Mouse (Mus musculus) T-cell, adult 66 days (primary cell): ENCODE data around the gene Glyr1. TPM values are rescaled to one million over a fixed set of nuclear protein-coding genes. Genes with fewer than 3 reads are reported as not detected.

ENCODE experiments used
- total RNA-seq, 2 experiments: library from RNA; stranded (reverse); gene quantifications; 3 replicates in 1 of 2; 4 replicates in 1 of 2; pipeline ENCODE4 v1.2.4; 2023

Glyr1 gene
- total RNA-seq: 100 to 1,000 TPM; 113 to 114 TPM

GRCm38 (mm10) chr16:5049774-5050234, at the start of gene Glyr1, which contains the start of gene Ubn1:
Gene Glyr1 (minus strand): TSS chr16:5049863.
Gene Ubn1 (plus strand): TSS chr16:5050057.

GRCm38 (mm10) chr16:5013054-5013838, 36.4 kb downstream of the Glyr1 start, which contains the start of gene Rogdi:
Gene Rogdi (minus strand): TSS chr16:5013553.

DNA sequence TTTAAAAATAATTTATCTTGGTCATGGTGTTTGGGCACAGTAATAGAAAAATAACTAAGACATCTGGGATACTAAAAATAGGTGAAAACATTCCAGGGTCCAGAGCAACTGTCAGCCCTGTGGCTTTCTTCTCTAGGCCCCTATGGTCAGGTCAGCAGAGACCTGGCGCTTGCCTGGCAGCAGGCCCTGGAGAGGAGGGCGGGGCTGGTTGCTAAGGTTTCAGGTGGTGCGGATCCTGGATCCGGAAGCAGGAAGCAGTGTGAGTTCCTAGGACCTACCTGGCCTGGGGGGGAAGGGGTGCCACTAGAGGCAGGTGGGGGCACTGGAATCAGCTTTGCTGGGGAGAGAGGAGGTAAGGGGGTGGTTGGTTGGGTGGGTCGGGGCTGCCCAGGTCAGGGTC, 42.6 kb downstream of the Glyr1 start, which contains the start of gene Smim22:
TSS of gene Smim22 (plus strand) at position 222 of the 400 bp plus-strand sequence.

GRCm38 (mm10) chr16:4997553-4997952, 52.1 kb downstream of the Glyr1 start, which contains the start of gene Sept12:
Gene Sept12 (minus strand): TSS chr16:4997852.

Other genes starting within 250 kb of the Glyr1 start
- gene 4930562C15Rik, start 214.4 kb downstream of the Glyr1 start, total RNA-seq: not detected
- 100 to 1,000 TPM; 139 to 150 TPM for gene Ubald1, start 169.5 kb downstream of the Glyr1 start, total RNA-seq
- gene Mgrn1, start 163.6 kb downstream of the Glyr1 start, total RNA-seq: 10 to 100 TPM; 62.5 to 70.5 TPM
- gene Nudt16l1, start 111.1 kb downstream of the Glyr1 start, total RNA-seq: 10 to 100 TPM; 55.9 to 61.6 TPM
- gene Anks3, start 85.7 kb downstream of the Glyr1 start, total RNA-seq: 10 to 100 TPM; 62.4 to 77.5 TPM
- not detected for gene Sept12, start 52.0 kb downstream of the Glyr1 start, total RNA-seq
- gene Smim22, start 42.6 kb downstream of the Glyr1 start, total RNA-seq: not detected
- 10 to 100 TPM; 11.3 to 17.4 TPM for gene Rogdi, start 36.3 kb downstream of the Glyr1 start, total RNA-seq
- gene Ubn1, start 194 bp upstream of the Glyr1 start, total RNA-seq: 100 to 1,000 TPM in 1 of 2 experiments, 10 to 100 TPM in 1; 98.8 to 105 TPM
- gene Ppl, start 82.6 kb upstream of the Glyr1 start, total RNA-seq: not detected
- gene Sec14l5, start 97.2 kb upstream of the Glyr1 start, total RNA-seq: not detected
- gene Nagpa, start 154.1 kb upstream of the Glyr1 start, total RNA-seq: 10 to 100 TPM; 30.5 to 33.1 TPM
- not detected for gene AU021092, start 172.4 kb upstream of the Glyr1 start, total RNA-seq
- gene Alg1, start 183.8 kb upstream of the Glyr1 start, total RNA-seq: 10 to 100 TPM; 39.3 to 43.1 TPM
- 10 to 100 TPM; 24.6 to 26.8 TPM for gene Eef2kmt, start 206.1 kb upstream of the Glyr1 start, total RNA-seq